Mouse (Mus musculus): ENCODE data around the gene Dgkb. TPM values are rescaled to one million over a fixed set of nuclear protein-coding genes. Genes with fewer than 3 reads are reported as not detected.

Dgkb gene
- polyA plus RNA-seq, 1 experiment from 2014 or later: 5.1 TPM

GRCm38 (mm10) chr12:38436131-38436436 is 618.6 kb downstream of the Dgkb start:
- Histone ChIP-seq H3K4me1 (ENCODE audit: control insufficient read depth, insufficient read depth, low read length) (peaks cover 4% of the 10 kb centered on the region; the same call in 1 of the 2 replicates), H3K4me2 (ENCODE audit: low read length) (no peak overlapping the region), H3K9me3 (ENCODE audit: control insufficient read depth, low read length) (no peaks in the 10 kb centered on the region), H3K27ac (replicated peaks; ENCODE audit: low read depth, low read length) (no peak overlapping the region), H3K9ac (replicated peaks; ENCODE audit: low read length) (no peak overlapping the region), H3K36me3 (ENCODE audit: control insufficient read depth, insufficient read depth, low read length) (no peaks in the 10 kb centered on the region), H3K27me3 (ENCODE audit: control insufficient read depth, insufficient read depth, low read length) (no peaks in the 10 kb centered on the region), H3K4me3 (replicated peaks; ENCODE audit: low read depth, low read length) (no peak overlapping the region)
- DNase-seq (peak; percentile 70), ATAC-seq (ENCODE audit: low FRiP score, low TSS enrichment) (peak; percentile 85)
- 14% methylated on average over 1 of the region's 1 CpGs for WGBS

- Histone ChIP-seq H3K9me3 (ENCODE audit: control insufficient read depth, low read length) (no peaks in the 10 kb centered on the region), H3K4me2 (ENCODE audit: low read length) (no peak overlapping the region), H3K27ac (replicated peaks; ENCODE audit: low read depth, low read length) (no peak overlapping the region), H3K9ac (replicated peaks; ENCODE audit: low read length) (no peak overlapping the region), H3K27me3 (ENCODE audit: control insufficient read depth, insufficient read depth, low read length) (no peaks in the 10 kb centered on the region), H3K36me3 (ENCODE audit: control insufficient read depth, insufficient read depth, low read length) (no peaks in the 10 kb centered on the region), H3K4me1 (ENCODE audit: control insufficient read depth, insufficient read depth, low read length) (0 out of 2 replicates have a peak, but pooled peaks cover 5% of the 10 kb centered on the region), H3K4me3 (replicated peaks; ENCODE audit: low read depth, low read length) (no peak overlapping the region)
- ATAC-seq (ENCODE audit: low FRiP score, low TSS enrichment): peak; percentile 55; the same call in 1 of the 2 replicates
- WGBS: 18% methylated on average over 7 of the region's 7 CpGs
- DNase-seq: peak; percentile 78
Measured at GRCm38 (mm10) chr12:38450323-38451087, 633.0 kb downstream of the Dgkb start.

GRCm38 (mm10) chr12:38451677-38452076 is 634.2 kb downstream of the Dgkb start:
- no peaks in the 10 kb centered on the region for H3K36me3 ChIP-seq (ENCODE audit: control insufficient read depth, insufficient read depth, low read length)
- H3K4me3 ChIP-seq (replicated peaks; ENCODE audit: low read depth, low read length): no peak overlapping the region
- H3K9me3 ChIP-seq (ENCODE audit: control insufficient read depth, low read length): no peaks in the 10 kb centered on the region
- H3K4me1 ChIP-seq (ENCODE audit: control insufficient read depth, insufficient read depth, low read length): 0 out of 2 replicates have a peak, but pooled peaks cover 5% of the 10 kb centered on the region
- DNase-seq (peak; percentile 23), ATAC-seq (ENCODE audit: low FRiP score, low TSS enrichment) (no peak)
- H3K4me2 ChIP-seq (ENCODE audit: low read length): no peak overlapping the region
- H3K27me3 ChIP-seq (ENCODE audit: control insufficient read depth, insufficient read depth, low read length): no peaks in the 10 kb centered on the region
- H3K27ac ChIP-seq (replicated peaks; ENCODE audit: low read depth, low read length): no peak overlapping the region
- no peak overlapping the region for H3K9ac ChIP-seq (replicated peaks; ENCODE audit: low read length)
- WGBS: 36% methylated on average over 3 of the region's 3 CpGs

- Histone ChIP-seq H3K4me3 (replicated peaks; ENCODE audit: low read depth, low read length) (no peak overlapping the region), H3K9ac (replicated peaks; ENCODE audit: low read length) (no peak overlapping the region), H3K27me3 (ENCODE audit: control insufficient read depth, insufficient read depth, low read length) (no peaks in the 10 kb centered on the region), H3K4me2 (ENCODE audit: low read length) (no peak overlapping the region), H3K4me1 (ENCODE audit: control insufficient read depth, insufficient read depth, low read length) (no peaks in the 10 kb centered on the region), H3K27ac (replicated peaks; ENCODE audit: low read depth, low read length) (no peak overlapping the region), H3K36me3 (ENCODE audit: control insufficient read depth, insufficient read depth, low read length) (no peaks in the 10 kb centered on the region), H3K9me3 (ENCODE audit: control insufficient read depth, low read length) (no peaks in the 10 kb centered on the region)
- ATAC-seq (ENCODE audit: low FRiP score, low TSS enrichment): no peak
- DNase-seq: no peak
Measured at GRCm38 (mm10) chr12:38468191-38468590, 650.7 kb downstream of the Dgkb start.

- Histone ChIP-seq H3K4me2 (ENCODE audit: low read length) (no peak overlapping the region), H3K4me3 (replicated peaks; ENCODE audit: low read depth, low read length) (no peak overlapping the region), H3K36me3 (ENCODE audit: control insufficient read depth, insufficient read depth, low read length) (no peaks in the 10 kb centered on the region), H3K27ac (replicated peaks; ENCODE audit: low read depth, low read length) (no peak overlapping the region), H3K9me3 (ENCODE audit: control insufficient read depth, low read length) (no peaks in the 10 kb centered on the region), H3K27me3 (ENCODE audit: control insufficient read depth, insufficient read depth, low read length) (no peaks in the 10 kb centered on the region), H3K4me1 (ENCODE audit: control insufficient read depth, insufficient read depth, low read length) (no peaks in the 10 kb centered on the region), H3K9ac (replicated peaks; ENCODE audit: low read length) (no peak overlapping the region)
- DNase-seq (no peak), ATAC-seq (ENCODE audit: low FRiP score, low TSS enrichment) (no peak)
Measured at GRCm38 (mm10) chr12:38468605-38469004, 651.1 kb downstream of the Dgkb start.

GRCm38 (mm10) chr12:38497229-38497628 is 679.7 kb downstream of the Dgkb start:
- H3K4me2 ChIP-seq (ENCODE audit: low read length): no peak overlapping the region
- no peaks in the 10 kb centered on the region for H3K36me3 ChIP-seq (ENCODE audit: control insufficient read depth, insufficient read depth, low read length)
- H3K27ac ChIP-seq (replicated peaks; ENCODE audit: low read depth, low read length): no peak overlapping the region
- WGBS: 29% methylated on average over 2 of the region's 2 CpGs
- ATAC-seq (ENCODE audit: low FRiP score, low TSS enrichment) (no peak), DNase-seq (peak; percentile 3)
- no peaks in the 10 kb centered on the region; the same call in 1 of the 2 replicates for H3K9me3 ChIP-seq (ENCODE audit: control insufficient read depth, low read length)
- H3K4me1 ChIP-seq (ENCODE audit: control insufficient read depth, insufficient read depth, low read length): no peaks in the 10 kb centered on the region
- H3K9ac ChIP-seq (replicated peaks; ENCODE audit: low read length): no peak overlapping the region
- no peak overlapping the region for H3K4me3 ChIP-seq (replicated peaks; ENCODE audit: low read depth, low read length)
- H3K27me3 ChIP-seq (ENCODE audit: control insufficient read depth, insufficient read depth, low read length): no peaks in the 10 kb centered on the region

- Histone ChIP-seq H3K4me1 (ENCODE audit: control insufficient read depth, insufficient read depth, low read length) (no peaks in the 10 kb centered on the region), H3K9ac (replicated peaks; ENCODE audit: low read length) (no peak overlapping the region), H3K36me3 (ENCODE audit: control insufficient read depth, insufficient read depth, low read length) (no peaks in the 10 kb centered on the region), H3K9me3 (ENCODE audit: control insufficient read depth, low read length) (no peaks in the 10 kb centered on the region; the same call in 1 of the 2 replicates), H3K27me3 (ENCODE audit: control insufficient read depth, insufficient read depth, low read length) (no peaks in the 10 kb centered on the region), H3K27ac (replicated peaks; ENCODE audit: low read depth, low read length) (no peak overlapping the region), H3K4me2 (ENCODE audit: low read length) (no peak overlapping the region), H3K4me3 (replicated peaks; ENCODE audit: low read depth, low read length) (no peak overlapping the region)
- no peak for ATAC-seq (ENCODE audit: low FRiP score, low TSS enrichment)
- no peak for DNase-seq
- WGBS: 64% methylated on average over 3 of the region's 3 CpGs
Measured at GRCm38 (mm10) chr12:38500931-38501330, 683.4 kb downstream of the Dgkb start.

- H3K9ac ChIP-seq (replicated peaks; ENCODE audit: low read length): no peak overlapping the region
- 38% methylated on average over 1 of the region's 1 CpGs for WGBS
- H3K36me3 ChIP-seq (ENCODE audit: control insufficient read depth, insufficient read depth, low read length): no peaks in the 10 kb centered on the region
- H3K4me2 ChIP-seq (ENCODE audit: low read length): no peak overlapping the region
- H3K4me1 ChIP-seq (ENCODE audit: control insufficient read depth, insufficient read depth, low read length): no peaks in the 10 kb centered on the region
- no peaks in the 10 kb centered on the region for H3K9me3 ChIP-seq (ENCODE audit: control insufficient read depth, low read length)
- H3K27me3 ChIP-seq (ENCODE audit: control insufficient read depth, insufficient read depth, low read length): no peaks in the 10 kb centered on the region
- H3K27ac ChIP-seq (replicated peaks; ENCODE audit: low read depth, low read length): no peak overlapping the region
- no peak overlapping the region for H3K4me3 ChIP-seq (replicated peaks; ENCODE audit: low read depth, low read length)
- DNase-seq: no peak
- ATAC-seq (ENCODE audit: low FRiP score, low TSS enrichment): no peak
Measured at GRCm38 (mm10) chr12:38508195-38508594, 690.7 kb downstream of the Dgkb start.

GRCm38 (mm10) chr12:38545431-38545830 is 727.9 kb downstream of the Dgkb start:
- Histone ChIP-seq H3K9me3 (ENCODE audit: control insufficient read depth, low read length) (no peaks in the 10 kb centered on the region), H3K4me3 (replicated peaks; ENCODE audit: low read depth, low read length) (no peak overlapping the region), H3K36me3 (ENCODE audit: control insufficient read depth, insufficient read depth, low read length) (no peaks in the 10 kb centered on the region), H3K4me1 (ENCODE audit: control insufficient read depth, insufficient read depth, low read length) (no peaks in the 10 kb centered on the region), H3K4me2 (ENCODE audit: low read length) (no peak overlapping the region), H3K9ac (replicated peaks; ENCODE audit: low read length) (no peak overlapping the region), H3K27ac (replicated peaks; ENCODE audit: low read depth, low read length) (no peak overlapping the region), H3K27me3 (ENCODE audit: control insufficient read depth, insufficient read depth, low read length) (no peaks in the 10 kb centered on the region)
- no peak for DNase-seq
- WGBS: 77% methylated on average over 4 of the region's 4 CpGs
- ATAC-seq (ENCODE audit: low FRiP score, low TSS enrichment): no peak
